Mouse (Mus musculus): Measurements from ENCODE around the gene E2f8.

DNA sequence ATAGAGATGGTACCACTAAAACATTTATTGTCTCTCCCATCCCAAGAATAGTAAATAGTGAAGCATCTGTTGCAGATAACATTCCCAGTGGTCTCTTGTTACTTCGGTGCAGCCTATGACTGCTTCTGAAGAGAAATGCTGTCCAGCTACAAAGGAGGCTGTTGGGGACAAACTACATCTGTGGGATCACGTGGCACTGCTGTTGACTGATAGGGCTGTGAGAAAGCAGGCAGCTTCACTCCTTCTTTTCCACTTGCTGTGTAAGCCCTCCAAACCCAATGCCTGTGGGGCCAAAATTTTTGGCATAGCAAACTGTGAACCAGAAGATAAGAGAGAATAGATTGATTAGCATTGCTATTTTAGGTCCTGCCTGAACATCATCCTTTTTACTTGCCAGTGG lies 51.0 kb downstream of the E2f8 start:
- TF ChIP-seq ZNF384 (IDR thresholded peaks at IDR 0.05; ENCODE audit: low read depth, low read length) (no peak), ZC3H11A (IDR thresholded peaks at IDR 0.05; ENCODE audit: borderline replicate concordance, low read depth, low read length) (no peak)
